Mouse (Mus musculus) left cerebral cortex, adult 8-10 months (tissue): ENCODE data around the gene Arl4d. TPM values are rescaled to one million over a fixed set of nuclear protein-coding genes. Genes with fewer than 3 reads are reported as not detected.
A peak's percentile ranks its signal among the peaks of the same experiment; 100 is the strongest.
"Not testable (repeated sequence)": the region's sequence is repeated elsewhere in the genome, so short reads cannot be mapped to it uniquely, and the experiment has no call there.

Experiments
- DNase-seq, 2 experiments: peaks; one replicate each; pipeline ENCODE4 v3.0.0; 2022; ENCODE audit warnings: low spot score in 2 of 2
- total RNA-seq, 4 experiments: library from RNA; stranded (reverse); gene quantifications; 2 replicates each; pipeline ENCODE4 v1.2.4; 2022

The Arl4d gene
- total RNA-seq: 10 to 100 TPM; 25.0 to 36.9 (median 30.7) TPM

- DNase-seq: peak; percentile 92 to 97
Observed at GRCm38 (mm10) chr11:101664825-101665635, at the start of gene Arl4d. Arl4d (plus strand) TSS chr11:101665541.

GRCm38 (mm10) chr11:101616104-101616503, 49.2 kb upstream of the Arl4d start:
- no peak for DNase-seq

GRCm38 (mm10) chr11:101616948-101617767, 48.2 kb upstream of the Arl4d start:
- DNase-seq: no peak

DNA sequence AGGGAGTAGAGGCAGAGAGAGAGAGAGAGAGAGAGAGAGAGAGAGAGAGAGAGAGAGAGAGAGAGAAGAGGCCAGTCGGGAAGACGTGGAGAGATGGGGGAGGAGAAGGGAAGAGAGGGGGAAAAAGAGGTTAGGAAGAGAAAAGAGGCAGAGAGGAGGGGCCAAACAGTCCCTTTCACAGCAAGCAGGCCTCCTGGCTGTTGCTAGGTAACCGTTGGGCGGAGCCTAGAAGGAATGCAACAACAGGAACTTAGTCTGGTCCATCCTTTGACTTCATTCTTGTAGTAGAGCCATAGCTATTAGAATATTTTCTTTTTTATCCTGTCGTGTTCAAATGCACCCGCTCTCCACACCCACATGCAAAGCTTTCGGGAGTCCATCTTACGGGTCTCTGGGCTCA, 47.5 kb upstream of the Arl4d start:
- DNase-seq: no peak

- DNase-seq: no peak
Observed at GRCm38 (mm10) chr11:101618596-101618995, 46.7 kb upstream of the Arl4d start.

DNA sequence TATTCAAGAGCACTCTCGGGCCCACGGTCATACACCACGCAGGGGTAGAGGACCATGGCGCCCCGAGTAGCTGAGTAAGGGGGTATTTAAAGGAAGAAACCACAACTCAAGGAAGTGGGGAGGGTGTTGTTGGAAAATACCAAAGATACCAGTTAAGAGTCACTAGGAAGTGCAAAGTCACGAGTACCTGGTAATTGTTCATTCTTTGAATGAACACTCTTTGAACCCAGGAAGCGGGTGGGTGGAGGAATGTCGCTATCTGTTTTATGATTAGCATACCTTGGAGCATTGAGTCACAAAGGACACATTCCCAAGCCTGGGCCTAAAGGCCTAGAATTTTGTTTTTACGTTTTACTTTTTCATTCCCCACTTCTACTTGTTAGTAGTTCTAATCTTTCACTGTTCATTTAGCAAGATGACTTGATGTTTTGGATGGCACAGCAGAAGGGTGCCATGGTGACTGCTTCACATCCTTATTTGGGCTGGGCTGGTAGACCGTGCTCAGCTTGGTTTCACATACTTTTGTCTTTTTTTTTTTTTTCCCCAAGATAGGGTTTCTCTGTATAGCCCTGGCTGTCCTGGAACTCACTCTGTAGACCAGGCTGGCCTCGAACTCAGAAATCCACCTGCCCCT, 45.2 kb upstream of the Arl4d start:
- not testable (repeated sequence) for DNase-seq

- DNase-seq: no peak
Observed at GRCm38 (mm10) chr11:101626649-101626994, 38.7 kb upstream of the Arl4d start.

DNA sequence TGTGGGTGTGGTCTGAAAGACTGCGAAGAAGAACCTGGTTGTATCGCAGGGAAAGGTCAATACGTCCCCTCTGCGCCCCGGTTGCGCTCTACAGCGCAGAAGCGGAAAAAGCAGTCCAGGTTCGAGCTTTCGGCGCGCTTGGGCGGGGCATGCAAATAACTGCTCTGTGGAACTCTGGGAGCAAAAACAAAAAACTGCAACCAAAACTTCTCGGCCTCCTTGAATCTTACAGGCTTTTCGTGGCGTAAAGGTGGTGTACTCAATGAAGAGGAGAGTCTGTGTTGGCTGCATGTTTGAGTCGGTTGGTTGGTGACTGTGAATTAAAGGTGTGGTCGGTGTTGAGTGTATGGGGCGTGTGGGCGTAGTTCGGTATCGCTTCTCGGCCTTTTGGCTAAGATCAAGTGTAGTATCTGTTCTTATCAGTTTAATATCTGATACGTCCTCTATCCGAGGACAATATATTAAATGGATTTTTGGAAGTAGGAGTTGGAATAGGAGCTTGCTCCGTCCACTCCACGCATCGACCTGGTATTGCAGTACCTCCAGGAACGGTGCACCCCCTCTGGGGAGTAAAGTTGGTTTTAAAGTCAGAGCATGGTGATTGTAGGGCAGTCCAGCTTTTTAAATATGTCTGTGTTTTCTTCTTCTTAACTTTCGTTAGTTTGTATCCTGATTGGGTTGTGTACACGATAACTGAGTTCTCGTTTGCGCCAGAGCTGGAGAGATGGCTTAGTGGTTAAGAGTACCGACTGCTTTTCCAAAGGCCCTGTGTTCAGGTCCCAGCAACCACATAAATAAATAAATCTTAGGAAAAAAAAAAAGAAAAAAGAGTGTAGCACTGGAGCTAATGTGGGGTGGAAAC, 38.1 kb upstream of the Arl4d start, which contains the start of gene Rdm1:
Rdm1 (plus strand) TSS at position 201 of the 862 bp plus-strand sequence.
- peak; percentile 50 to 74 for DNase-seq

DNA sequence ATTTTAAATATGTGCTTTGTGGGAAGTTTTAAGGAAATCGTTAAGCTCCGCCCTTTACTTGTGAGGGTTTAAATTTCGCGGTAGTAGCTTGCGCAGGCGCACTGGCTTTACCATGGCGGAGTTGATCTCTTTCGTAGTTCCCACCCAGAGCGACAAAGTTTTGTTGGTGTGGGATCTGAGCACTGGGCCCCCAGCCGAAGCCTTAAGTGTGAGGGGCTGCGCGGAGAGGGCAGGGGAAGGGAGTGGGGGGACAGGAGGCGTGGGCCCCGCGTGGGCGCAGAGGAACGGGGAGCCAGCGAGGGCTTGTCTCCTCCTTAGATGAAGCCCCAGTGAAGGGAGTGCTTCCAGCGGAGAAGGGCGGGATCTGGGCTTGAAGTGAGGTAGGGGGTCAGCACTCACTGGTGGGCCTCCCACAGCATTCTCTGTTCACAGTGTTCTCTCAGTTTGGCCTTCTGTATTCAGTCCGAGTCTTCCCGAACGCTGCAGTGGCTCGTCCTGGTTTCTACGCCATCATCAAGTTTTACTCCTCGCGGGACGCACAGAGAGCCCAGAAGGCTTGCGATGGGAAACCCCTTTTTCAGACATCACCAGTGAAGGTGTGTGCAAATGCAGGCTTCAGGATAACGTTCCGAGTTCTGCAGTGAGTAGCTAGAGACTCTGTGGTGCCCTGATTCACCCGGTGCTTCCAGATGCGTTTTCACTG, 37.3 kb upstream of the Arl4d start:
- peak; percentile 59 to 74 for DNase-seq

- DNase-seq: not testable (repeated sequence)
Observed at GRCm38 (mm10) chr11:101628733-101629417, 36.5 kb upstream of the Arl4d start.

DNA sequence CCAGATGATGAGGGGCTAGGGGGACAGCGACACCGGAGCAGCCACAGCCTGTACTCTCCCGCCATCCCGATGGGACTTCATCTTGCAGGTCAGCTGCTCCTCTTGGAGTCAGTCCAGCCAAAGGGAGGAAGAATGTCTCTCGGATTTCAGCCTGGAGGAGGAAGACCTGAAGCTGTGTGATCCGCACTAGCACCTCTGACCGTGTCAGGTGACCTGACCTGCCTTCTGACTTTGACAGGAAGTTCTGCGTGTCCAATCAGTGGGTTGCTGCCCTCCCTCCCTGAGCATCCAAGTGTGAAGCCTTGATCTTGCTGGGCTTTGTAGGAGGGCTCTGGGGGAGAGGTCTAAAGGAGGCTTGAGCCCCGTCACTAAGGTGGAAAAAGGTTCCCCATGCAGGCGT, 29.7 kb upstream of the Arl4d start:
- DNase-seq: no peak

DNA sequence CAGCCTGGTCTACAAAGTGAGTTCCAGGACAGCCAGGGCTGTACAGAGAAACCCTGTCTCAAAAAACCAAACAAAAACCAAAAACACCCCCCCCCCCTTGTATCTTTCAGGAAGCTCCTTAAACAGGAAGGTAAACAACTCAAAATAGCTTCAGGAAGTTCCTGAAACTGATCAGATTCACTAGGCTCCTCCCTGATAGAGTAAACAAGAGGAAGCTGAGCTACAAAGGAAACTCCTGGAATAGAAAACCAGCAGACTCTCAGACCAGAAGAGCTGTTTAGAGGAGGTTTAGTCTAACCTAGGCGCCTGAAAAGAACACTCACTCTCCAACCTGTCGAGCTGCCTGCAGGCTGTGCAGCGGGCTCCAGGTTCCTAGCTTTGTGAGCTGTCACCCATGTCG, 25.6 kb upstream of the Arl4d start:
- no peak for DNase-seq

- peak; percentile 66 to 77 for DNase-seq
Observed at GRCm38 (mm10) chr11:101640857-101641709, 24.3 kb upstream of the Arl4d start.

GRCm38 (mm10) chr11:101641710-101642642, 23.4 kb upstream of the Arl4d start:
- DNase-seq: not testable (repeated sequence)

DNA sequence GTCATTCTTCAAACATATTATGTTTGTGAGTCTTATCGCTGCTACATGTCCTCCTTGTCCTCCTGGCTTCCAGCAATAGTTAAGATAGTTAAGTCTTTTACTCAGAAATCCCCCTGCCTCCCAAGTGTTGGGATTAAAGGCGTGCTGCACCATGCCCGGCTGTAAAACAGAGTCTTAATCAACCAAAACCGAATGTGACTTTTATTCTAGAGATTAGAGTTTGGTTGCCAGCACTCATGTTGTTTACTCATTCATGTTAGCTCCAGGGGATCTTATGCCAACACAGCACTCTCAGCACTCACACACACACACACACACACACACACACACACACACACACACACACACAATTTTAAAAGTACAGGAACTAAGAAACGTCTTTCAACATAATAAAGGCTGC, 22.4 kb upstream of the Arl4d start:
- DNase-seq: no peak

DNA sequence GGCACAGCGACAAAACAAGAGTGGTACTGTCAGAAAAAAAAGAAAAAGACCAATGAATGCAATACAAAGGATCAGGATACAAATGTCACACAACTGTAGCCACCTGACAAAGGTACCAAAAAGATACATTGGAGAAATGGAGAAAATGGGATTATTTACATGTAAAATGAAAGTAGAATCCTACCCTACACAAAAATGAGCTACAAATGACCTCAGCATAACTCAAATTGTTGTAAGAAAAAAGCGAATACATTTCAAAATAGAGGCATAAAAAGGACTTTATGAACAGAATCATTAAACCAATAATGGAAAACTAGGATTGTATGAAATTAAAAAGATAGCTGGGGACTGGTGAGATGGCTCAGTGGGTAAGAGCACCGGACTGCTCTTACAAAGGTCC, 20.8 kb upstream of the Arl4d start:
- DNase-seq: no peak

DNA sequence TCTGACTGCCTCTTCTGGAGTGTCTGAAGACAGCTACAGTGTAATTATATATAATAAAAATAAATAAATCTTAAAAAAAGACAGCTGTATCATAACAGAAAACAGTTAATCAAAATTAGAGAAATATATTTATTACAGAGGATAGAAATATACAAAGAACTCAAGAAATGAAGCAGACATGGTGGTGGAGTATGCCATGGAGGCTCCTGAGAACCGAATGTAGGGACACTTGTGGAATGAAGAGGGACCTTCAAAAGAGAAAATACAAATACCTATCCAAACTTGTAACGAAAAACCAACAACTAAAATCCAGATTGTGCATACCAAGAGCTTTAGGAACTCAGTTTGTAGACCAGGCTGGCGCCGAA, 20.3 kb upstream of the Arl4d start:
- DNase-seq: not testable (repeated sequence)
